Mouse (Mus musculus) liver, embryonic 14.5 days (tissue): Measurements from ENCODE around the gene Mylk.

ENCODE experiments used
- CTCF ChIP-seq: IDR thresholded peaks from 2 replicates; pipeline ENCODE4 v1.5.1; 2016; ENCODE audit warnings: antibody characterized with exemption, low read depth, control low read depth
- EP300 ChIP-seq: IDR thresholded peaks from 2 replicates; pipeline ENCODE4 v1.6.1; 2016; ENCODE audit warnings: antibody characterized with exemption, low read depth

DNA sequence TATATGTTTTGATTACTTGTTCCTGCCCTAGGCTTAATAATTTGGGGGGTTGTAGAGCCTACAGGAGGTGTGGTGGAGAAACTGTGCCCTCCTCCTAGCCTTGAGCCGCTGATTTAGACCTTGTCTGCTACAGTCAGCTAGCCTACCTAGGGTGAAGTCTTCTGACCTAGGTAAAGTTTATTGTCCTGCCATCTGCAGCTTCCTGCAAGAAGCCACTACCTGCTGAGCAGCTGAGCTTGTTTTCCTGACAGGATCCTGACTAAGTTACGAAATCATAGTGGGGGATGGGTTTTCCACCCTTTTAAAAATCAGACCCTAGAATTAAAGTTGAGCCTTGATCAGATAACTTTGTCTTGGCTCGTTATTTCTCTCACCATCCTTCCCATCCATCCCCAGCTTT lies 271.5 kb downstream of the Mylk start:
- no peak for TF ChIP-seq EP300
- no peak for TF ChIP-seq CTCF
